8 mouse cellular contexts compared by ENCODE assay signal in genomic region chr3:67462578-67462977, GRCm38 (mm10). TPM values are rescaled to one million over a fixed set of nuclear protein-coding genes. Genes with fewer than 3 reads are reported as not detected.
A peak's percentile ranks its signal among the peaks of the same experiment; 100 is the strongest.
DNase-seq lines count a peak whose midpoint lies in the region; ATAC-seq and TF ChIP-seq lines count a peak whose summit lies in the region.

No protein-coding gene starts in this region.

- peaks cover 26% of the 10 kb centered on the region for H3K36me3 ChIP-seq in heart, embryonic 15.5 days
- peaks cover 37% of the 10 kb centered on the region for H3K36me3 ChIP-seq in hindbrain, embryonic 14.5 days (replicated peaks; ENCODE audit: control insufficient read depth, insufficient read depth)
- peaks cover 29% of the 10 kb centered on the region for H3K36me3 ChIP-seq in midbrain, embryonic 14.5 days (ENCODE audit: control insufficient read depth, insufficient read depth, low read length)

- peaks cover 20% of the 10 kb centered on the region for H3K4me1 ChIP-seq in heart, embryonic 15.5 days (replicated peaks)
- peaks cover 3% of the 10 kb centered on the region; the same call in 1 of the 2 replicates for H3K4me1 ChIP-seq in cortical plate, adult 2 months (ENCODE audit: control insufficient read depth, insufficient read depth, low read length)
- peaks cover 11% of the 10 kb centered on the region; the same call in 1 of the 2 replicates for H3K4me1 ChIP-seq in hindbrain, embryonic 14.5 days (replicated peaks; ENCODE audit: control insufficient read depth, insufficient read depth, low read length)
- H3K4me1 ChIP-seq in midbrain, embryonic 14.5 days (ENCODE audit: control insufficient read depth, insufficient read depth, low read length), result no peaks in the 10 kb centered on the region

- H3K4me2 ChIP-seq in heart, embryonic 15.5 days, result peak overlapping the region; percentile 94
- peak overlapping the region; percentile 85 for H3K4me2 ChIP-seq in hindbrain, embryonic 14.5 days (replicated peaks)
- peak overlapping the region; percentile 89 for H3K4me2 ChIP-seq in midbrain, embryonic 14.5 days (ENCODE audit: low read length)

- H3K27me3 ChIP-seq in heart, embryonic 15.5 days, result no peaks in the 10 kb centered on the region
- H3K27me3 ChIP-seq in hindbrain, embryonic 14.5 days (ENCODE audit: control insufficient read depth, insufficient read depth, low read length), result no peaks in the 10 kb centered on the region
- H3K27me3 ChIP-seq in midbrain, embryonic 14.5 days (ENCODE audit: control insufficient read depth, insufficient read depth, low read length), result no peaks in the 10 kb centered on the region

- H3K27ac ChIP-seq in heart, embryonic 15.5 days, result peak overlapping the region; percentile 76; the same call in 1 of the 2 replicates
- 0 out of 2 replicates have a peak overlapping the region, but pooled peaks have one; percentile 43 for H3K27ac ChIP-seq in cortical plate, adult 2 months (ENCODE audit: insufficient read depth, low read length)
- peak overlapping the region; percentile 75 for H3K27ac ChIP-seq in hindbrain, embryonic 14.5 days
- H3K27ac ChIP-seq in midbrain, embryonic 14.5 days (replicated peaks; ENCODE audit: low read depth, low read length), result peak overlapping the region; percentile 39; the same call in 1 of the 2 replicates

- H3K9ac ChIP-seq in heart, embryonic 15.5 days, result peak overlapping the region; percentile 41
- no peak overlapping the region; the same call in 1 of the 2 replicates for H3K9ac ChIP-seq in hindbrain, embryonic 14.5 days
- peak overlapping the region; percentile 76; the same call in 1 of the 2 replicates for H3K9ac ChIP-seq in midbrain, embryonic 14.5 days (replicated peaks; ENCODE audit: low read length)

- DNase-seq in heart, adult 18-20 months, result no peak
- no peak for DNase-seq in hindbrain, embryonic 14.5 days (ENCODE audit: low spot score)
- DNase-seq in midbrain, embryonic 14.5 days, result peak; percentile 54
- DNase-seq in frontal cortex, postnatal 14 days (ENCODE audit: low spot score in 2 of 2), result no peak
- DNase-seq in layer of hippocampus, postnatal 10 days (ENCODE audit: low spot score in 2 of 2), result no peak
- DNase-seq in urinary bladder, adult 18-20 months (ENCODE audit: low spot score in 2 of 2), result no peak

- no peak for TF ChIP-seq CTCF in cortical plate, adult 2 months (IDR thresholded peaks at IDR 0.05; ENCODE audit: extremely low read depth, insufficient read depth, low read length)

- no peaks in the 10 kb centered on the region for H3K9me3 ChIP-seq in heart, embryonic 15.5 days (replicated peaks)
- no peaks in the 10 kb centered on the region for H3K9me3 ChIP-seq in hindbrain, embryonic 14.5 days (ENCODE audit: control insufficient read depth, low read length)
- H3K9me3 ChIP-seq in midbrain, embryonic 14.5 days (ENCODE audit: control insufficient read depth, low read length), result no peaks in the 10 kb centered on the region

- ATAC-seq in heart, embryonic 15.5 days (replicated peaks; ENCODE audit: insufficient number of reproducible peaks, insufficient read depth, low FRiP score, low read depth), result peak; percentile 33; the same call in 1 of the 2 replicates
- no peak for ATAC-seq in hindbrain, embryonic 14.5 days (ENCODE audit: low FRiP score)
- ATAC-seq in midbrain, embryonic 14.5 days (ENCODE audit: low FRiP score, low TSS enrichment), result no peak

- no peak for TF ChIP-seq POLR2A in cortical plate, adult 2 months (IDR thresholded peaks at IDR 0.05; ENCODE audit: extremely low read depth, insufficient read depth, low read length)

- 23% methylated on average over 10 of the region's 10 CpGs for WGBS in heart, embryonic 15.5 days
- WGBS in hindbrain, embryonic 14.5 days, result 51% methylated on average over 10 of the region's 10 CpGs
- 52% methylated on average over 10 of the region's 10 CpGs for WGBS in midbrain, embryonic 14.5 days

- H3K4me3 ChIP-seq in heart, embryonic 15.5 days, result peak overlapping the region; percentile 71
- peak overlapping the region; percentile 69 for H3K4me3 ChIP-seq in cortical plate, adult 2 months (ENCODE audit: insufficient read depth, low read length)
- peak overlapping the region; percentile 53 for H3K4me3 ChIP-seq in hindbrain, embryonic 14.5 days (replicated peaks; ENCODE audit: low read length)
- peak overlapping the region; percentile 57 for H3K4me3 ChIP-seq in midbrain, embryonic 14.5 days (replicated peaks; ENCODE audit: low read depth, low read length)

RNA-seq across cellular contexts. Expression of gene Lxn, which starts 1.1 kb away (rescaled TPM):
- polyA plus RNA-seq in heart, embryonic 15.5 days (2015; fragmentation: Nextera tagmentation; extraction: Ambion mirVana), result 68.8 and 71.1 TPM in 2 replicates
- total RNA-seq in heart, adult 18-20 months (2021), result 1 to 10 TPM; 3.6 to 4.2 TPM
- polyA plus RNA-seq in cortical plate, adult 2 months (2012; rRNA removed), result 80.9 and 82.2 TPM in 2 replicates
- polyA plus RNA-seq in hindbrain, embryonic 14.5 days (2014; fragmentation: Nextera tagmentation; extraction: Ambion mirVana), result 195 and 204 TPM in 2 replicates
- polyA plus RNA-seq in midbrain, embryonic 14.5 days (2014; fragmentation: Nextera tagmentation; extraction: Ambion mirVana), result 237 and 247 TPM in 2 replicates
- total RNA-seq in layer of hippocampus, postnatal 10 days (2021), result 10 to 100 TPM; 72.8 to 77.9 TPM

RNA-seq across cellular contexts. Expression of gene Gfm1, which starts 32.7 kb away (rescaled TPM):
- polyA plus RNA-seq in heart, embryonic 15.5 days (2015; fragmentation: Nextera tagmentation; extraction: Ambion mirVana), result 94.2 and 99.6 TPM in 2 replicates
- total RNA-seq in heart, adult 18-20 months (2021), result 100 to 1,000 TPM; 229 to 255 TPM
- polyA plus RNA-seq in cortical plate, adult 2 months (2012; rRNA removed), result 35.5 TPM in 2 replicates
- polyA plus RNA-seq in hindbrain, embryonic 14.5 days (2014; fragmentation: Nextera tagmentation; extraction: Ambion mirVana), result 34.3 and 35.6 TPM in 2 replicates
- 26.1 and 34.3 TPM in 2 replicates for polyA plus RNA-seq in midbrain, embryonic 14.5 days (2014; fragmentation: Nextera tagmentation; extraction: Ambion mirVana)
- 10 to 100 TPM; 49.9 to 51.4 TPM for total RNA-seq in layer of hippocampus, postnatal 10 days (2021)

RNA-seq across cellular contexts. Expression of gene Rarres1, which starts 52.7 kb away (rescaled TPM):
- 2.5 and 3.5 TPM in 2 replicates for polyA plus RNA-seq in heart, embryonic 15.5 days (2015; fragmentation: Nextera tagmentation; extraction: Ambion mirVana)
- 1 to 10 TPM in 1 of 2 experiments, under 1 TPM in 1; 0.99 to 1.1 TPM for total RNA-seq in heart, adult 18-20 months (2021)
- polyA plus RNA-seq in cortical plate, adult 2 months (2012; rRNA removed), result 1.0 and 1.3 TPM in 2 replicates
- polyA plus RNA-seq in hindbrain, embryonic 14.5 days (2014; fragmentation: Nextera tagmentation; extraction: Ambion mirVana), result 2.1 and 2.4 TPM in 2 replicates
- polyA plus RNA-seq in midbrain, embryonic 14.5 days (2014; fragmentation: Nextera tagmentation; extraction: Ambion mirVana), result 2.3 and 3.5 TPM in 2 replicates
- 1 to 10 TPM; 2.2 to 3.3 TPM for total RNA-seq in layer of hippocampus, postnatal 10 days (2021)
